17 mouse cellular contexts compared by ENCODE assay signal in the genomic region with DNA sequence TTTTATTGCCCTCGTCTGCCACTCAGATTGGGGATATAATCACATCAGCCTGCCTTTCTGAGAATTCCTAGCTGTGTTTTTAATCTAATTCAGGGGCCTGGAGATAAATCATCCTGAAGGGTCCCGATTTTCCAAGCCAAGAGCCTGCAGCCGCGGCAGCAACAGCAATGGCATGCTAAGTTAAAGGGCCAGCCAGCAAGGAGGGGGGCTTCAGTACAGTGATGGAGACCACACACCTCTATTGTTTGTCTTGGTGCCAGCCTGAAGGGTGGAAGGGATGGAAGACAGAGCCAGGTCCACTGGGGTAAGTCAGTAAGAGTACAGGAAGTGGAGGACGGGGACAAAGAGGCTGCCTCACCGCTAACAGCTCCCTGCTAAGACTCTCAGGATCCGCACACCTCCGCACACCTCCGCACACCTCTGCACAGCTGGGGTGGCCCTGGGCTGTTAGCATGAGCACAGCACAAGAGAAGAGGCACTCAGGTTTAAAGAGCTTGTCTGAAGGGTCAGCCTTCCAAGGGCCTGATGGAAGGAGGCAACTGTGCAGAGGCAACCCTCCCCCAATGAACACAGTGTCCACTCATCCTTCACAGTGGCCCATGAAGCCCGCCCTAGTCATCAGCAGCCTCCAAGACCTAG. TPM values are rescaled to one million over a fixed set of nuclear protein-coding genes. Genes with fewer than 3 reads are reported as not detected.
DNase-seq lines count a peak whose midpoint lies in the region; ATAC-seq and TF ChIP-seq lines count a peak whose summit lies in the region.
"Had no signal": no experiment of that assay in that cellular context is flagged by ENCODE, and none has a peak within 500 bp of the region (broad histone marks: within the 10 kb centered on the region; RNA-seq: fewer than 3 reads in every experiment).

No protein-coding gene starts in this region.

- no peaks in the 10 kb centered on the region for H3K36me3 ChIP-seq in intestine, embryonic 16.5 days (ENCODE audit: control insufficient read depth, insufficient read depth, low read length)
- H3K36me3 ChIP-seq in intestine, postnatal 0 days (ENCODE audit: control insufficient read depth, insufficient read depth) = no peaks in the 10 kb centered on the region
- H3K36me3 ChIP-seq in midbrain, embryonic 13.5 days = no peaks in the 10 kb centered on the region
- no peaks in the 10 kb centered on the region for H3K36me3 ChIP-seq in midbrain, embryonic 11.5 days (ENCODE audit: control insufficient read depth, insufficient read depth, low read length)
- H3K36me3 ChIP-seq in stomach, postnatal 0 days (ENCODE audit: control insufficient read depth, insufficient read depth, low read length) = no peaks in the 10 kb centered on the region
- H3K36me3 ChIP-seq: embryonic facial prominence, embryonic 15.5 days; forebrain, embryonic 15.5 days; limb, embryonic 13.5 days had no signal

- H3K4me2 ChIP-seq in intestine, embryonic 16.5 days (ENCODE audit: low read depth, low read length) = no peak overlapping the region
- H3K4me2 ChIP-seq in intestine, postnatal 0 days (replicated peaks; ENCODE audit: low read depth) = no peak overlapping the region
- H3K4me2 ChIP-seq in midbrain, embryonic 13.5 days (replicated peaks) = no peak overlapping the region
- H3K4me2 ChIP-seq in midbrain, embryonic 11.5 days = no peak overlapping the region
- H3K4me2 ChIP-seq in stomach, postnatal 0 days (replicated peaks; ENCODE audit: low read depth) = no peak overlapping the region
- H3K4me2 ChIP-seq: embryonic facial prominence, embryonic 15.5 days; forebrain, embryonic 15.5 days; limb, embryonic 13.5 days had no signal

- WGBS in intestine, embryonic 16.5 days = 52% methylated on average over 10 of the region's 10 CpGs
- 59% methylated on average over 10 of the region's 10 CpGs for WGBS in intestine, postnatal 0 days
- 80% methylated on average over 10 of the region's 10 CpGs for WGBS in midbrain, embryonic 13.5 days
- WGBS in midbrain, embryonic 11.5 days = 85% methylated on average over 10 of the region's 10 CpGs
- 55% methylated on average over 10 of the region's 10 CpGs for WGBS in stomach, postnatal 0 days

- H3K27ac ChIP-seq in intestine, embryonic 16.5 days (ENCODE audit: low read length) = no peak overlapping the region
- no peak overlapping the region for H3K27ac ChIP-seq in intestine, postnatal 0 days (ENCODE audit: low read depth, low read length)
- 0 out of 2 replicates have a peak overlapping the region, but pooled peaks have one; percentile 44 for H3K27ac ChIP-seq in midbrain, embryonic 13.5 days
- no peak overlapping the region for H3K27ac ChIP-seq in midbrain, embryonic 11.5 days (ENCODE audit: low read depth, low read length)
- no peak overlapping the region for H3K27ac ChIP-seq in stomach, postnatal 0 days (replicated peaks)
- H3K27ac ChIP-seq: embryonic facial prominence, embryonic 15.5 days; forebrain, embryonic 15.5 days; limb, embryonic 13.5 days had no signal

- no peaks in the 10 kb centered on the region for H3K9me3 ChIP-seq in intestine, embryonic 16.5 days (ENCODE audit: control insufficient read depth, low read length)
- no peaks in the 10 kb centered on the region for H3K9me3 ChIP-seq in intestine, postnatal 0 days (ENCODE audit: control insufficient read depth)
- no peaks in the 10 kb centered on the region for H3K9me3 ChIP-seq in midbrain, embryonic 13.5 days
- no peaks in the 10 kb centered on the region for H3K9me3 ChIP-seq in midbrain, embryonic 11.5 days (ENCODE audit: control insufficient read depth, low read length)
- H3K9me3 ChIP-seq in stomach, postnatal 0 days (ENCODE audit: control insufficient read depth, low read length) = no peaks in the 10 kb centered on the region
- H3K9me3 ChIP-seq: embryonic facial prominence, embryonic 15.5 days; forebrain, embryonic 15.5 days; limb, embryonic 13.5 days had no signal

- no peaks in the 10 kb centered on the region for H3K27me3 ChIP-seq in intestine, embryonic 16.5 days (replicated peaks; ENCODE audit: control insufficient read depth, insufficient read depth, low read length)
- H3K27me3 ChIP-seq in intestine, postnatal 0 days (replicated peaks; ENCODE audit: control insufficient read depth, insufficient read depth, low read length) = no peaks in the 10 kb centered on the region
- no peaks in the 10 kb centered on the region for H3K27me3 ChIP-seq in midbrain, embryonic 13.5 days
- H3K27me3 ChIP-seq in midbrain, embryonic 11.5 days (ENCODE audit: control insufficient read depth, insufficient read depth, low read length) = no peaks in the 10 kb centered on the region
- no peaks in the 10 kb centered on the region for H3K27me3 ChIP-seq in stomach, postnatal 0 days (ENCODE audit: control insufficient read depth, insufficient read depth, low read length)
- H3K27me3 ChIP-seq: embryonic facial prominence, embryonic 15.5 days; forebrain, embryonic 15.5 days had no signal

- ATAC-seq in intestine, embryonic 16.5 days = peak; percentile 22; the same call in 1 of the 2 replicates
- ATAC-seq in intestine, postnatal 0 days = no peak
- ATAC-seq in midbrain, embryonic 13.5 days = no peak
- no peak for ATAC-seq in midbrain, embryonic 11.5 days (ENCODE audit: low FRiP score)
- ATAC-seq in stomach, postnatal 0 days (ENCODE audit: low FRiP score, low TSS enrichment) = peak; percentile 29; the same call in 1 of the 2 replicates
- ATAC-seq: activated CD4-positive, CD25-positive, alpha-beta regulatory T cell, adult 4 months; forebrain, embryonic 15.5 days had no signal

- no peak overlapping the region for H3K4me3 ChIP-seq in intestine, embryonic 16.5 days (ENCODE audit: low read length)
- no peak overlapping the region for H3K4me3 ChIP-seq in intestine, postnatal 0 days (ENCODE audit: low read depth, low read length)
- H3K4me3 ChIP-seq in midbrain, embryonic 13.5 days (replicated peaks) = no peak overlapping the region
- no peak overlapping the region for H3K4me3 ChIP-seq in midbrain, embryonic 11.5 days (ENCODE audit: low read depth, low read length)
- no peak overlapping the region for H3K4me3 ChIP-seq in stomach, postnatal 0 days (ENCODE audit: low read depth, low read length)
- H3K4me3 ChIP-seq: embryonic facial prominence, embryonic 15.5 days; forebrain, embryonic 15.5 days; limb, embryonic 13.5 days had no signal

- DNase-seq in midbrain, embryonic 11.5 days (ENCODE audit: low spot score, missing footprints) = no peak
- DNase-seq in mesoderm, embryonic 11.5 days (ENCODE audit: low read depth, low spot score) = peak; percentile 71
- no peak for DNase-seq in stomach, postnatal 0 days (ENCODE audit: low spot score)
- DNase-seq in left cerebral cortex, adult 8-10 months (ENCODE audit: low spot score in 2 of 2) = no peak
- no peak for DNase-seq in thymus, postnatal 0 days (ENCODE audit: low spot score)
- DNase-seq: cerebellum, adult 9-10 months; heart, postnatal 14 days; lung, postnatal 10 days; thymus, postnatal 4 days had no signal

- TF ChIP-seq CTCF in intestine, postnatal 0 days (IDR thresholded peaks at IDR 0.05; ENCODE audit: low read depth) = no peak
- TF ChIP-seq CTCF in stomach, postnatal 0 days (IDR thresholded peaks at IDR 0.05; ENCODE audit: low read depth) = no peak

- H3K9ac ChIP-seq in intestine, embryonic 16.5 days (ENCODE audit: low read depth, low read length) = no peak overlapping the region
- no peak overlapping the region for H3K9ac ChIP-seq in intestine, postnatal 0 days (ENCODE audit: low read depth, low read length)
- 0 out of 2 replicates have a peak overlapping the region, but pooled peaks have one; percentile 19 for H3K9ac ChIP-seq in midbrain, embryonic 13.5 days (replicated peaks)
- H3K9ac ChIP-seq in midbrain, embryonic 11.5 days (ENCODE audit: low read length) = no peak overlapping the region
- no peak overlapping the region for H3K9ac ChIP-seq in stomach, postnatal 0 days (ENCODE audit: low read length)
- H3K9ac ChIP-seq: embryonic facial prominence, embryonic 15.5 days; forebrain, embryonic 15.5 days; limb, embryonic 13.5 days had no signal

- TF ChIP-seq EP300 in stomach, postnatal 0 days (optimal IDR thresholded peaks at IDR 0.05) = no peak

- H3K4me1 ChIP-seq in intestine, embryonic 16.5 days (ENCODE audit: control insufficient read depth, insufficient read depth, low read length) = peaks cover 25% of the 10 kb centered on the region; the same call in 1 of the 2 replicates
- no peaks in the 10 kb centered on the region for H3K4me1 ChIP-seq in intestine, postnatal 0 days (replicated peaks; ENCODE audit: control insufficient read depth, insufficient read depth, low read length)
- H3K4me1 ChIP-seq in midbrain, embryonic 13.5 days (replicated peaks) = peaks cover 6% of the 10 kb centered on the region; the same call in 1 of the 2 replicates
- no peaks in the 10 kb centered on the region for H3K4me1 ChIP-seq in midbrain, embryonic 11.5 days (ENCODE audit: control insufficient read depth, insufficient read depth, low read length)
- no peaks in the 10 kb centered on the region; the same call in 1 of the 2 replicates for H3K4me1 ChIP-seq in stomach, postnatal 0 days (replicated peaks; ENCODE audit: control insufficient read depth, insufficient read depth)

RNA-seq across cellular contexts. Expression of a gene that starts 7.6 kb away (rescaled TPM):
- polyA plus RNA-seq in intestine, embryonic 16.5 days (2015; fragmentation: Nextera tagmentation; extraction: Ambion mirVana) = 6.0 and 6.2 TPM in 2 replicates
- 2.8 and 3.6 TPM in 2 replicates for polyA plus RNA-seq in intestine, postnatal 0 days (2015; fragmentation: Nextera tagmentation; extraction: Ambion mirVana)
- polyA plus RNA-seq in midbrain, embryonic 13.5 days (2015; fragmentation: Nextera tagmentation; extraction: Ambion mirVana) = 5.4 and 6.1 TPM in 2 replicates
- polyA plus RNA-seq in midbrain, embryonic 11.5 days (2014; fragmentation: Nextera tagmentation; extraction: Ambion mirVana) = 3.1 and 3.8 TPM in 2 replicates
- polyA plus RNA-seq in stomach, postnatal 0 days (2015; fragmentation: Nextera tagmentation; extraction: Ambion mirVana) = 7.1 and 8.8 TPM in 2 replicates
- 100 to 1,000 TPM; 150 to 183 (median 172) TPM for total RNA-seq in left cerebral cortex, adult 8-10 months (2022)
- 4.5 and 6.3 TPM in 2 replicates for polyA plus RNA-seq in thymus, postnatal 0 days (2015; fragmentation: Nextera tagmentation; extraction: Ambion mirVana)
- total RNA-seq: MEL had no signal

Comparison
In these comparisons a context has a peak if more than half of its experiments do, and no peak if none do; other contexts are left out.
1. ATAC-seq: peak in intestine, embryonic 16.5 days (single experiment) and stomach, postnatal 0 days (single experiment); none in intestine, postnatal 0 days (single experiment), midbrain, embryonic 13.5 days (single experiment) and midbrain, embryonic 11.5 days (single experiment).